Mouse (Mus musculus): ENCODE measurements around the gene Papss2. TPM values are rescaled to one million over a fixed set of nuclear protein-coding genes. Genes with fewer than 3 reads are reported as not detected.
A peak's percentile ranks its signal among the peaks of the same experiment; 100 is the strongest.
"Not testable (repeated sequence)": the region's sequence is repeated elsewhere in the genome, so short reads cannot be mapped to it uniquely, and the experiment has no call there.

Papss2 gene
- polyA plus RNA-seq, 3 experiments from 2014 or later: 0.30 to 0.39 (median 0.39) TPM

- no peak for ATAC-seq
Measured at GRCm38 (mm10) chr19:32641995-32642394, 46.4 kb downstream of the Papss2 start.

- ATAC-seq: no peak
Measured at GRCm38 (mm10) chr19:32643642-32644041, 48.1 kb downstream of the Papss2 start.

- ATAC-seq: no peak
Measured at GRCm38 (mm10) chr19:32645939-32646338, 50.3 kb downstream of the Papss2 start.

- no peak for ATAC-seq
Measured at GRCm38 (mm10) chr19:32646382-32646781, 50.8 kb downstream of the Papss2 start.

- no peak for ATAC-seq
Measured at GRCm38 (mm10) chr19:32648019-32648571, 52.5 kb downstream of the Papss2 start.

- ATAC-seq: no peak
Measured at GRCm38 (mm10) chr19:32651046-32651445, 55.5 kb downstream of the Papss2 start.

GRCm38 (mm10) chr19:32653122-32653521, 57.5 kb downstream of the Papss2 start:
- ATAC-seq: no peak

GRCm38 (mm10) chr19:32653630-32654362, 58.2 kb downstream of the Papss2 start:
- ATAC-seq: no peak

- ATAC-seq: no peak
Measured at GRCm38 (mm10) chr19:32659346-32659745, 63.8 kb downstream of the Papss2 start.

GRCm38 (mm10) chr19:32662936-32663335, 67.3 kb downstream of the Papss2 start:
- no peak for ATAC-seq

GRCm38 (mm10) chr19:32665243-32665642, 69.7 kb downstream of the Papss2 start:
- ATAC-seq: no peak

- ATAC-seq: not testable (repeated sequence)
Measured at GRCm38 (mm10) chr19:32667830-32668229, 72.2 kb downstream of the Papss2 start.

- no peak for ATAC-seq
Measured at GRCm38 (mm10) chr19:32675766-32676165, 80.2 kb downstream of the Papss2 start.

GRCm38 (mm10) chr19:32680894-32681293, 85.3 kb downstream of the Papss2 start:
- ATAC-seq: peak; percentile 48

- ATAC-seq: no peak
Measured at GRCm38 (mm10) chr19:32683081-32683480, 87.5 kb downstream of the Papss2 start.

- no peak for ATAC-seq
Measured at GRCm38 (mm10) chr19:32687721-32688120, 92.1 kb downstream of the Papss2 start.

GRCm38 (mm10) chr19:32688227-32688626, 92.6 kb downstream of the Papss2 start:
- ATAC-seq: not testable (repeated sequence)

- ATAC-seq: peak; percentile 50
Measured at GRCm38 (mm10) chr19:32689724-32690123, 94.1 kb downstream of the Papss2 start.

- no peak for ATAC-seq
Measured at GRCm38 (mm10) chr19:32696674-32697073, 101.1 kb downstream of the Papss2 start.

GRCm38 (mm10) chr19:32702191-32702590, 106.6 kb downstream of the Papss2 start:
- ATAC-seq: no peak

GRCm38 (mm10) chr19:32708996-32709395, 113.4 kb downstream of the Papss2 start:
- no peak for ATAC-seq

GRCm38 (mm10) chr19:32710288-32710687, 114.7 kb downstream of the Papss2 start:
- ATAC-seq: peak; percentile 18

- peak; percentile 80 for ATAC-seq
Measured at GRCm38 (mm10) chr19:32711761-32712541, 116.4 kb downstream of the Papss2 start.

All from inflammation-experienced regulatory T-cells, adult 6 months (primary cell).